Mouse (Mus musculus) lung, postnatal 10 days (tissue): ENCODE measurements at regions not wholly inside any gene's neighbourhood (a gene's known extent, or its start where the extent isn't known, plus 50 kb on each side); places are given as distances from the start of the nearest gene placed in this dataset.

Experiments used
- DNase-seq: peaks from one replicate; pipeline ENCODE4 v3.0.0; 2021

- no peak for DNase-seq
Measured at GRCm38 (mm10) chr10:29595455-29595854, 59.8 kb upstream of the Rspo3 start.

GRCm38 (mm10) chr10:29594969-29595368, 59.3 kb upstream of the Rspo3 start:
- no peak for DNase-seq

GRCm38 (mm10) chr10:29592906-29593305, 57.2 kb upstream of the Rspo3 start:
- DNase-seq: no peak

GRCm38 (mm10) chr10:29590187-29590586, 54.5 kb upstream of the Rspo3 start:
- DNase-seq: no peak

GRCm38 (mm10) chr10:29589739-29590138, 54.1 kb upstream of the Rspo3 start:
- no peak for DNase-seq
